Mouse (Mus musculus): ENCODE measurements around the gene Gm20388. TPM values are rescaled to one million over a fixed set of nuclear protein-coding genes. Genes with fewer than 3 reads are reported as not detected.

Gene Gm20388
- polyA plus RNA-seq, 2 experiments: 8.5 TPM; not detected in 1

GRCm38 (mm10) chr8:122938170-122938569 lies 3027.5 kb downstream of the Gm20388 start:
- Histone ChIP-seq H3K4me2 (ENCODE audit: low read depth) (no peak overlapping the region), H3K4me3 (ENCODE audit: insufficient read depth in 1 of 2, low read depth in 2 of 2, low read length in 2 of 2) (no peak overlapping the region), H3K27me3 (ENCODE audit: control insufficient read depth, insufficient read depth, low read length) (no peaks in the 10 kb centered on the region), H3K9ac (replicated peaks) (no peak overlapping the region), H3K36me3 (replicated peaks; ENCODE audit: control insufficient read depth, insufficient read depth, low read depth) (no peaks in the 10 kb centered on the region), H3K4me1 (replicated peaks; ENCODE audit: control insufficient read depth in 2 of 2, insufficient read depth in 2 of 2, low read length in 1 of 2) (peaks cover 7 to 24% of the 10 kb centered on the region in 2 experiments), H3K27ac (no peak overlapping the region), H3K9me3 (ENCODE audit: control insufficient read depth, low read length) (no peaks in the 10 kb centered on the region)
- 83% methylated on average over 3 of the region's 3 CpGs for WGBS (ENCODE audit: insufficient replicate concordance)
- DNase-seq (ENCODE audit: low read depth in 3 of 3, low spot score in 3 of 3) (no peak), ATAC-seq (ENCODE audit: insufficient read depth) (no peak)
- TF ChIP-seq CTCF (IDR thresholded peaks at IDR 0.05; ENCODE audit: low read depth) (no peak), EP300 (IDR thresholded peaks at IDR 0.05; ENCODE audit: low read depth) (no peak)

- WGBS (ENCODE audit: insufficient replicate concordance): 19% methylated on average over 4 of the region's 4 CpGs
- no peaks in the 10 kb centered on the region for H3K9me3 ChIP-seq (ENCODE audit: control insufficient read depth, low read length)
- no peak overlapping the region for H3K4me3 ChIP-seq (ENCODE audit: insufficient read depth in 1 of 2, low read depth in 2 of 2, low read length in 2 of 2)
- no peak overlapping the region for H3K27ac ChIP-seq
- no peak overlapping the region for H3K4me2 ChIP-seq (ENCODE audit: low read depth)
- ATAC-seq (ENCODE audit: insufficient read depth): no peak
- TF ChIP-seq EP300 (IDR thresholded peaks at IDR 0.05; ENCODE audit: low read depth) (no peak), CTCF (IDR thresholded peaks at IDR 0.05; ENCODE audit: low read depth) (no peak)
- peaks cover 7 to 20% of the 10 kb centered on the region in 2 experiments for H3K4me1 ChIP-seq (replicated peaks; ENCODE audit: control insufficient read depth in 2 of 2, insufficient read depth in 2 of 2, low read length in 1 of 2)
- DNase-seq (ENCODE audit: low read depth in 3 of 3, low spot score in 3 of 3): no peak
- H3K27me3 ChIP-seq (ENCODE audit: control insufficient read depth, insufficient read depth, low read length): no peaks in the 10 kb centered on the region
- no peaks in the 10 kb centered on the region for H3K36me3 ChIP-seq (replicated peaks; ENCODE audit: control insufficient read depth, insufficient read depth, low read depth)
- no peak overlapping the region for H3K9ac ChIP-seq (replicated peaks)
Observed at GRCm38 (mm10) chr8:122938591-122938990, 3027.9 kb downstream of the Gm20388 start.

GRCm38 (mm10) chr8:122942803-122943713 lies 3032.4 kb downstream of the Gm20388 start:
- TF ChIP-seq CTCF (IDR thresholded peaks at IDR 0.05; ENCODE audit: low read depth) (peak; percentile 68), EP300 (IDR thresholded peaks at IDR 0.05; ENCODE audit: low read depth) (no peak)
- Histone ChIP-seq H3K27ac (no peak overlapping the region), H3K4me2 (ENCODE audit: low read depth) (no peak overlapping the region), H3K27me3 (ENCODE audit: control insufficient read depth, insufficient read depth, low read length) (no peaks in the 10 kb centered on the region), H3K9me3 (ENCODE audit: control insufficient read depth, low read length) (no peaks in the 10 kb centered on the region), H3K4me1 (replicated peaks; ENCODE audit: control insufficient read depth in 2 of 2, insufficient read depth in 2 of 2, low read length in 1 of 2) (peaks cover 0 to 11% of the 10 kb centered on the region in 2 experiments; a peak in 2 of 4 replicates), H3K9ac (replicated peaks) (no peak overlapping the region), H3K36me3 (replicated peaks; ENCODE audit: control insufficient read depth, insufficient read depth, low read depth) (no peaks in the 10 kb centered on the region), H3K4me3 (ENCODE audit: insufficient read depth in 1 of 2, low read depth in 2 of 2, low read length in 2 of 2) (no peak overlapping the region)
- ATAC-seq (ENCODE audit: insufficient read depth) (no peak; the same call in 1 of the 2 replicates), DNase-seq (ENCODE audit: low read depth in 3 of 3, low spot score in 3 of 3) (no peak)
- 73% methylated on average over 9 of the region's 9 CpGs for whole genome bisulfite sequencing (ENCODE audit: insufficient replicate concordance)

GRCm38 (mm10) chr8:122945775-122946174 lies 3035.1 kb downstream of the Gm20388 start:
- DNase-seq (ENCODE audit: low read depth in 3 of 3, low spot score in 3 of 3) (no peak), ATAC-seq (ENCODE audit: insufficient read depth) (no peak)
- Histone ChIP-seq H3K9me3 (ENCODE audit: control insufficient read depth, low read length) (no peaks in the 10 kb centered on the region), H3K4me3 (ENCODE audit: insufficient read depth in 1 of 2, low read depth in 2 of 2, low read length in 2 of 2) (no peak overlapping the region), H3K36me3 (replicated peaks; ENCODE audit: control insufficient read depth, insufficient read depth, low read depth) (no peaks in the 10 kb centered on the region), H3K4me2 (ENCODE audit: low read depth) (no peak overlapping the region), H3K4me1 (replicated peaks; ENCODE audit: control insufficient read depth in 2 of 2, insufficient read depth in 2 of 2, low read length in 1 of 2) (peaks cover 0 to 4% of the 10 kb centered on the region in 2 experiments; a peak in 2 of 4 replicates), H3K9ac (replicated peaks) (no peak overlapping the region), H3K27ac (no peak overlapping the region), H3K27me3 (ENCODE audit: control insufficient read depth, insufficient read depth, low read length) (no peaks in the 10 kb centered on the region)
- WGBS (ENCODE audit: insufficient replicate concordance): 78% methylated on average over 2 of the region's 2 CpGs
- TF ChIP-seq CTCF (IDR thresholded peaks at IDR 0.05; ENCODE audit: low read depth): no peak
- no peak for TF ChIP-seq EP300 (IDR thresholded peaks at IDR 0.05; ENCODE audit: low read depth)

- 66% methylated on average over 5 of the region's 5 CpGs for WGBS (ENCODE audit: insufficient replicate concordance)
- peaks cover 4 to 30% of the 10 kb centered on the region in 2 experiments for H3K4me1 ChIP-seq (replicated peaks; ENCODE audit: control insufficient read depth in 2 of 2, insufficient read depth in 2 of 2, low read length in 1 of 2)
- no peak overlapping the region for H3K4me3 ChIP-seq (ENCODE audit: insufficient read depth in 1 of 2, low read depth in 2 of 2, low read length in 2 of 2)
- H3K9me3 ChIP-seq (ENCODE audit: control insufficient read depth, low read length): no peaks in the 10 kb centered on the region
- DNase-seq (ENCODE audit: low read depth in 3 of 3, low spot score in 3 of 3): no peak
- no peaks in the 10 kb centered on the region for H3K36me3 ChIP-seq (replicated peaks; ENCODE audit: control insufficient read depth, insufficient read depth, low read depth)
- H3K4me2 ChIP-seq (ENCODE audit: low read depth): no peak overlapping the region
- no peak overlapping the region for H3K9ac ChIP-seq (replicated peaks)
- no peaks in the 10 kb centered on the region for H3K27me3 ChIP-seq (ENCODE audit: control insufficient read depth, insufficient read depth, low read length)
- H3K27ac ChIP-seq: no peak overlapping the region
- TF ChIP-seq CTCF (IDR thresholded peaks at IDR 0.05; ENCODE audit: low read depth): no peak
- TF ChIP-seq EP300 (IDR thresholded peaks at IDR 0.05; ENCODE audit: low read depth): no peak
- no peak for ATAC-seq (ENCODE audit: insufficient read depth)
Observed at GRCm38 (mm10) chr8:122949701-122950100, 3039.1 kb downstream of the Gm20388 start.

Data from liver, embryonic 14.5 days (tissue).